Mouse (Mus musculus) spleen, postnatal 4 days (tissue): Measurements from ENCODE around the gene Tifa.

Experiments used
- DNase-seq, 2 experiments: peaks; one replicate each; pipeline ENCODE4 v3.0.0; 2022; ENCODE audit warnings: low spot score in 2 of 2

The Tifa gene

GRCm38 (mm10) chr3:127826503-127826902 is 36.9 kb downstream of the Tifa start:
- DNase-seq = no peak

GRCm38 (mm10) chr3:127827123-127827522 is 37.5 kb downstream of the Tifa start:
- DNase-seq = no peak

GRCm38 (mm10) chr3:127830183-127830582 is 40.6 kb downstream of the Tifa start:
- no peak for DNase-seq

- DNase-seq = no peak
Observed at GRCm38 (mm10) chr3:127831079-127831478, 41.5 kb downstream of the Tifa start.

GRCm38 (mm10) chr3:127834040-127834439 is 44.4 kb downstream of the Tifa start:
- DNase-seq = no peak

GRCm38 (mm10) chr3:127835594-127835993 is 46.0 kb downstream of the Tifa start:
- no peak for DNase-seq

- DNase-seq = no peak
Observed at GRCm38 (mm10) chr3:127836798-127837153, 47.2 kb downstream of the Tifa start.

GRCm38 (mm10) chr3:127837154-127837865 is 47.7 kb downstream of the Tifa start, which contains the start of gene Ap1ar:
Gene Ap1ar (minus strand): TSS chr3:127837523.
- DNase-seq = peak; percentile 95 to 98

GRCm38 (mm10) chr3:127837972-127838644 is 48.5 kb downstream of the Tifa start:
- DNase-seq = no peak

GRCm38 (mm10) chr3:127841926-127842325 is 52.3 kb downstream of the Tifa start:
- no peak for DNase-seq

- no peak for DNase-seq
Observed at GRCm38 (mm10) chr3:127843324-127843940, 53.8 kb downstream of the Tifa start.

- no peak for DNase-seq
Observed at GRCm38 (mm10) chr3:127843941-127844327, 54.3 kb downstream of the Tifa start.

GRCm38 (mm10) chr3:127848088-127848808 is 58.6 kb downstream of the Tifa start:
- DNase-seq = no peak

- DNase-seq = no peak
Observed at GRCm38 (mm10) chr3:127849922-127850321, 60.3 kb downstream of the Tifa start.

GRCm38 (mm10) chr3:127850776-127851646 is 61.4 kb downstream of the Tifa start:
- DNase-seq = no peak

- no peak for DNase-seq
Observed at GRCm38 (mm10) chr3:127852722-127853121, 63.1 kb downstream of the Tifa start.

GRCm38 (mm10) chr3:127853431-127854206 is 64.0 kb downstream of the Tifa start:
- DNase-seq = peak; percentile 69 to 83

GRCm38 (mm10) chr3:127861340-127861739 is 71.7 kb downstream of the Tifa start:
- DNase-seq = no peak

- no peak for DNase-seq
Observed at GRCm38 (mm10) chr3:127862479-127862878, 72.9 kb downstream of the Tifa start.

GRCm38 (mm10) chr3:127863571-127863970 is 74.0 kb downstream of the Tifa start:
- no peak for DNase-seq
